Mouse (Mus musculus): ENCODE measurements at regions not wholly inside any gene's neighbourhood (a gene's known extent, or its start where the extent isn't known, plus 50 kb on each side); places are given as distances from the start of the nearest gene placed in this dataset.

- DNase-seq (ENCODE audit: low spot score in 2 of 2), result no peak
Observed at GRCm38 (mm10) chr11:79764026-79764425, 173.0 kb downstream of the Rab11fip4 start.

- no peak for DNase-seq (ENCODE audit: low spot score in 2 of 2)
Observed at GRCm38 (mm10) chr11:79762654-79763053, 171.6 kb downstream of the Rab11fip4 start.

- no peak for DNase-seq (ENCODE audit: low spot score in 2 of 2)
Observed at GRCm38 (mm10) chr11:79762027-79762426, 171.0 kb downstream of the Rab11fip4 start.

GRCm38 (mm10) chr11:79760533-79760932, 169.5 kb downstream of the Rab11fip4 start:
- no peak for DNase-seq (ENCODE audit: low spot score in 2 of 2)

GRCm38 (mm10) chr11:79758281-79758680, 167.3 kb downstream of the Rab11fip4 start:
- DNase-seq (ENCODE audit: low spot score in 2 of 2), result no peak

- DNase-seq (ENCODE audit: low spot score in 2 of 2), result no peak
Observed at GRCm38 (mm10) chr11:79757513-79758071, 166.6 kb downstream of the Rab11fip4 start.

- no peak for DNase-seq (ENCODE audit: low spot score in 2 of 2)
Observed at GRCm38 (mm10) chr11:79756305-79756846, 165.4 kb downstream of the Rab11fip4 start.

GRCm38 (mm10) chr11:79753491-79753890, 162.5 kb downstream of the Rab11fip4 start:
- no peak for DNase-seq (ENCODE audit: low spot score in 2 of 2)

GRCm38 (mm10) chr11:79752717-79753480, 161.9 kb downstream of the Rab11fip4 start:
- no peak for DNase-seq (ENCODE audit: low spot score in 2 of 2)

- no peak for DNase-seq (ENCODE audit: low spot score in 2 of 2)
Observed at GRCm38 (mm10) chr11:79751751-79752716, 161.0 kb downstream of the Rab11fip4 start.

GRCm38 (mm10) chr11:79750943-79751342, 159.9 kb downstream of the Rab11fip4 start:
- DNase-seq (ENCODE audit: low spot score in 2 of 2), result no peak

- DNase-seq (ENCODE audit: low spot score in 2 of 2), result no peak
Observed at GRCm38 (mm10) chr11:79749755-79750434, 158.9 kb downstream of the Rab11fip4 start.

- DNase-seq (ENCODE audit: low spot score in 2 of 2), result no peak
Observed at GRCm38 (mm10) chr11:79749141-79749540, 158.1 kb downstream of the Rab11fip4 start.

GRCm38 (mm10) chr11:79748606-79749125, 157.7 kb downstream of the Rab11fip4 start:
- DNase-seq (ENCODE audit: low spot score in 2 of 2), result no peak

- DNase-seq (ENCODE audit: low spot score in 2 of 2), result no peak
Observed at GRCm38 (mm10) chr11:79747801-79748200, 156.8 kb downstream of the Rab11fip4 start.
